Mouse (Mus musculus): ENCODE measurements around the gene Zfand5. TPM values are rescaled to one million over a fixed set of nuclear protein-coding genes. Genes with fewer than 3 reads are reported as not detected.

Gene Zfand5
- polyA plus RNA-seq, 1 experiment from 2014 or later, result 68.0 TPM

Other genes starting within 250 kb of the Zfand5 start
- gene Gda, start 201.2 kb downstream of the Zfand5 start, polyA plus RNA-seq (2015; fragmentation: Nextera tagmentation; extraction: Ambion mirVana), result 0.55 and 1.1 TPM in 2 replicates

All from lung, embryonic 16.5 days (tissue).